Mouse (Mus musculus) neural tube, embryonic 14.5 days (tissue): ENCODE data around the gene Olfr432. TPM values are rescaled to one million over a fixed set of nuclear protein-coding genes. Genes with fewer than 3 reads are reported as not detected.
"Not testable (repeated sequence)": the region's sequence is repeated elsewhere in the genome, so short reads cannot be mapped to it uniquely, and the experiment has no call there.

Experiments used
- ATAC-seq: fragments of 200-750 bp; cut with Nextera tagmentation; 2 replicates; pipeline ENCODE4 v1.8.0; 2017; ENCODE audit warnings: low read depth, mild to moderate bottlenecking, moderate TSS enrichment, moderate library complexity
- H3K27ac ChIP-seq: fragments of 300-500 bp; sonication (generic); 2 replicates; pipeline ENCODE4 v1.5.1; 2014; ENCODE audit warnings: low read depth, mild to moderate bottlenecking, control low read depth, low read length, moderate library complexity, mixed read lengths
- H3K27me3 ChIP-seq: fragments of 300-500 bp; sonication (generic); 2 replicates; pipeline ENCODE4 v1.6.1; 2014; ENCODE audit warnings: low read length; ENCODE audit not compliant: control insufficient read depth, insufficient read depth
- H3K36me3 ChIP-seq: fragments of 300-500 bp; sonication (generic); 2 replicates; pipeline ENCODE4 v1.6.1; 2014; ENCODE audit warnings: low read length, mixed read lengths; ENCODE audit not compliant: control insufficient read depth, insufficient read depth
- H3K4me1 ChIP-seq: fragments of 300-500 bp; sonication (generic); 2 replicates; pipeline ENCODE4 v1.6.1; 2014; ENCODE audit warnings: low read length; ENCODE audit not compliant: control insufficient read depth, insufficient read depth
- H3K4me2 ChIP-seq: fragments of 300-500 bp; sonication (generic); 2 replicates; pipeline ENCODE4 v1.6.1; 2014; ENCODE audit warnings: mild to moderate bottlenecking, low read depth, low read length, control low read depth
- H3K4me3 ChIP-seq: fragments of 300-500 bp; sonication (generic); 2 replicates; pipeline ENCODE4 v1.5.1; 2014; ENCODE audit warnings: low read depth, low read length, control low read depth, mixed read lengths
- H3K9ac ChIP-seq: fragments of 300-500 bp; sonication (generic); replicated peaks from 2 replicates; pipeline ENCODE4 v1.6.1; 2014; ENCODE audit warnings: low read depth, mild to moderate bottlenecking, control low read depth, low read length, mixed read lengths
- H3K9me3 ChIP-seq: fragments of 300-500 bp; sonication (generic); 2 replicates; pipeline ENCODE4 v1.6.1; 2016; ENCODE audit warnings: low read length; ENCODE audit not compliant: control insufficient read depth
- WGBS: fragments of 180-500 bp; shearing (Covaris S2); extraction: QIAGEN DNeasy Blood & Tissue Kit; methylation state at CpG from one replicate; pipeline ENCODE4 v1.1.7; 2014; 5-methylcytosine and 5-hydroxymethylcytosine counted together
- polyA plus RNA-seq: library from polyadenylated mRNA; unstranded; fragments of >200 nt; fragmentation: Nextera tagmentation; extraction: Ambion mirVana; gene quantifications from 2 replicates; pipeline ENCODE4 v1.2.1, GENCODE M21; 2014

The Olfr432 gene
- polyA plus RNA-seq, 1 experiment from 2014 or later, result not detected

DNA sequence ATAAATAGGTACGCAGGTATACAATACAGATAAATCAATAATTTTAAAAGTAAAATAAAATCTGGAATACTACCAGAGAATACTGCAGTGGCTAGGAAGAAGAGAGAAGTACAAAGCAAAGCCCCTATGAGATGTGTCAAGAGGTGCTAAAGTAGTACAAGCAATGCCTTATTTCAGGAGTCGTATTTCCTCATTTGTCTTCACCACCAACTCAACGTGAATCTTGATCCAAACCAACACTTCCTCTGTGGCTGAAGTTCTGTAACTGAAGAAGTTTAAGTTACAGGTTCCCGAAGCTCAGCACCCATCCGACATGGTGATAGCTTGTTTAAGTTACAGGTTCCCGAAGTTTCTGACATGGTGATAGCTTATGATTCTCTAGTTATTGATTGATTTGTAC lies 778 bp upstream of the Olfr432 start:
- not testable (repeated sequence) for ATAC-seq, H3K27ac ChIP-seq, H3K9me3 ChIP-seq, H3K36me3 ChIP-seq, H3K9ac ChIP-seq, H3K4me2 ChIP-seq, H3K4me1 ChIP-seq, H3K4me3 ChIP-seq, H3K27me3 ChIP-seq
- WGBS, result 93% methylated on average over 5 of the region's 6 CpGs

DNA sequence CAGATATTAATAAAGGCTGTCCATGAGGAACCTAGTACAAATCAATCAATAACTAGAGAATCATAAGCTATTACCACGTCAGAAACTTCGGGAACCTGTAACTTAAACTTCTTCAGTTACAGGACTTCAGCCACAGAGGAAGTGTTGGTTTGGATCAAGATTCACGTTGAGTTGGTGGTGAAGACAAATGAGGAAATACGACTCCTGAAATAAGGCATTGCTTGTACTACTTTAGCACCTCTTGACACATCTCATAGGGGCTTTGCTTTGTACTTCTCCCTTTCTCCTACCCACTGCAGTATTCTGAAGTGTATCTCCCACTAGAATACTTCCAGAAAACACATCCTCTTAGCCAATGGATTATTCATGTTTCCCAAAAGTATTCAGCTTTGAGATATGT lies 352 bp downstream of the Olfr432 start:
- not testable (repeated sequence) for H3K4me3 ChIP-seq, H3K4me1 ChIP-seq, H3K36me3 ChIP-seq, ATAC-seq, H3K9me3 ChIP-seq, H3K27me3 ChIP-seq, H3K27ac ChIP-seq, H3K4me2 ChIP-seq, H3K9ac ChIP-seq
- 86% methylated on average over 4 of the region's 4 CpGs for WGBS

DNA sequence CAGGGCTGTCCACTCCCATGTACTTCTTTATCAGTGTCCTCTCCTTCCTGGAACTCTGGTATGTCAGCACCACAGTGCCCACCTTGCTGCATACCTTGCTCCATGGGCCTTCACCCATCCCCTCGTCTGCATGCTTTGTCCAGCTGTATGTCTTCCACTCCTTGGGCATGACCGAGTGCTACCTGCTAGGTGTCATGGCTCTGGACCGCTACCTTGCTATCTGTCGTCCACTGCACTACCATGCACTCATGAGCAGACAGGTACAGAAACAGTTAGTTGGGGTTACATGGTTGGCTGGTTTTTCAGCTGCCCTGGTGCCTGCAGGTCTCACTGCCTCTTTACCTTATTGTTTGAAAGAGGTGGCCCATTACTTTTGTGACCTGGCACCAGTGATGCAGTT lies 1.5 kb downstream of the Olfr432 start:
- ATAC-seq, result no peak
- no peak overlapping the region for H3K4me3 ChIP-seq
- H3K27ac ChIP-seq, result no peak overlapping the region
- no peaks in the 10 kb centered on the region for H3K36me3 ChIP-seq
- H3K4me2 ChIP-seq, result no peak overlapping the region
- no peaks in the 10 kb centered on the region for H3K9me3 ChIP-seq
- no peak overlapping the region for H3K9ac ChIP-seq
- 91% methylated on average over 4 of the region's 4 CpGs for WGBS
- no peaks in the 10 kb centered on the region for H3K27me3 ChIP-seq
- no peaks in the 10 kb centered on the region for H3K4me1 ChIP-seq

DNA sequence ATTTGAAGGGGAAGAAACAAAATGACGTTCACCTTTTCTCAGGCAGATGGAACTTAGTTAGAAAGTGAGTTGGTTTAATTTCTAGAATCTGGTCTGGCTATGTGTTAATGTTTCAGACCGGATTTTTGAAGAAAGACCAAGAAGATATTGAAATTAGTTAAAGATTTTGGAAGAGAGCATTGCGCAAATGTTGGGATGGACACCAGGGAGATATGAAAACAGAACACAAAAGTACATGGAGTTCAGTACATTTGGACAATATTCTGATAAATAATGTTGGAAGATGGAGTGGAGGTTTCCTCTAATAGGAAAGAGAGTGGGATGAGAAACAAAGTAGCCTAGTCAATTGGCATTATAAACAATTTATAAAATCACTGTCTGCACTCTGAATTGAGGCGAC lies 2.5 kb downstream of the Olfr432 start:
- 90% methylated on average over 4 of the region's 4 CpGs for WGBS
- ATAC-seq, result no peak
- Histone ChIP-seq H3K4me3 (no peak overlapping the region), H3K4me1 (no peaks in the 10 kb centered on the region), H3K36me3 (no peaks in the 10 kb centered on the region), H3K4me2 (no peak overlapping the region), H3K9me3 (no peaks in the 10 kb centered on the region), H3K9ac (no peak overlapping the region), H3K27me3 (no peaks in the 10 kb centered on the region), H3K27ac (no peak overlapping the region)

DNA sequence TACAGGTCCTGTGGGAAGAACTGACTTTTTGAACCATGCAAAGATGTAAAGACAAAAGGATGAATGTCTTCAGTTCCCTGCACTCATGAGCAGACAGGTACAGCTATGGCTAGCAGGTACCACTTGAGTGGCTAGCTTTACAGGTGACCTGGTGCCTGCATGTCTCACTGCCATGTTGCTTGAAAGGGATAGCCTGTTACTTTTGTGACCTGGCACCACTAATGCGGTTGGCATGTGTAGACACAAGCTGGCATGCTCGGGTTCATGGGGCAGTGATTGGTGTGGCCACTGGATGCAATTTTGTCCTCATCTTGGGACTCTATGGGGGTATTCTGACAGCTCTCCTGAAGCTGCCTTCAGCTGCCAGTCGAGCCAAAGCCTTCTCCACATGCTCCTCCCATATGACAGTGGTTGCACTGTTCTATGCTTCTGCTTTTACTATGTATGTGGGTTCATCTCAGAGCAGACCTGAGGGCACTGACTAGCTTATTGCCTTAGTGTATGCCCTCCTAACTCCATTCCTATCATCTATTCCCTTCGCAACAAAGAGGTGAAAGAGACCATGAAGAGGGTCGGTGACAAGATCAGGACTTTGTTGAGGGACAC lies 3.0 kb downstream of the Olfr432 start:
- H3K4me1 ChIP-seq, result no peaks in the 10 kb centered on the region
- no peak overlapping the region for H3K9ac ChIP-seq
- H3K4me3 ChIP-seq, result no peak overlapping the region
- H3K4me2 ChIP-seq, result no peak overlapping the region
- 93% methylated on average over 5 of the region's 5 CpGs for WGBS
- no peak overlapping the region for H3K27ac ChIP-seq
- no peaks in the 10 kb centered on the region for H3K9me3 ChIP-seq
- no peaks in the 10 kb centered on the region for H3K27me3 ChIP-seq
- H3K36me3 ChIP-seq, result no peaks in the 10 kb centered on the region
- no peak for ATAC-seq

DNA sequence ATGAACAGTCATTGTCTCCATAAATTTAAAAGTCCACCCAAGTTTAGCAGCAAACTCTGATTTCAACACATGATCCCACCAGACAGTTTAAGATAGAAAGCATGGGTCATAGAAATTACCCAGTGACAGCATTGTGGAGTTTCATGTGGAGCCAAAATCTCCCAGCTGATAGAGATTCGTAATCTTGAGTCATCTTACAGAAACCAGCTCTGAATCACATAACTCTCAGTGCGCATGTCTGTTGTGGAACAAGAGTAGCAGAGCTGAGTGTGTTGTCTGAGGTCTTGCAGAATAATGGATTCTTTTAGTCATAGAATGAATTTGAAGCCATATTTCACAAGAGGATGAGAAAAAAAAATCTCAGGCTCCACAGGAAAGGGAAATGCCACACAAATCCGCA lies 4.0 kb downstream of the Olfr432 start:
- Histone ChIP-seq H3K9me3 (no peaks in the 10 kb centered on the region), H3K9ac (no peak overlapping the region), H3K36me3 (no peaks in the 10 kb centered on the region), H3K4me1 (no peaks in the 10 kb centered on the region), H3K27ac (no peak overlapping the region), H3K27me3 (no peaks in the 10 kb centered on the region), H3K4me2 (no peak overlapping the region), H3K4me3 (no peak overlapping the region)
- no peak for ATAC-seq
- WGBS, result 89% methylated on average over 3 of the region's 3 CpGs

DNA sequence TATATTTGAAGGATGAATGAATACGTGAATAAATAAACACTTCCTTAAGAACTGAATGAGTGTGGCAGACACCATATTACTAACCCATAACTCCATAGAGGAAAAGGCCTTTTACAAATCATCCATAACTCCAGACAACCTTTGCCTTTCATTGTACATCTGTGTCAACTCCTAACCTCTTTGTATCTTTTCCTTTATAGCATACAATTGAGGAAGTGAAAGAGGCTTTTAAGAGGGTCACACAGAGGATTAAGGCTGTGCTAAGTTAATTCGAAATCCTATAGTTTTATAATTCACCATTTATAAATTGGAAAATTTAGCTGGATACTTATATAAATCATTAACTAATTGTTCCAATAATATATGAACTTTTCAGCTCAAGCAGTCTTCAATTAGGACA lies 6.2 kb downstream of the Olfr432 start:
- H3K9ac ChIP-seq, result no peak overlapping the region
- H3K27ac ChIP-seq, result no peak overlapping the region
- no peak overlapping the region for H3K4me2 ChIP-seq
- H3K4me3 ChIP-seq, result no peak overlapping the region
- H3K27me3 ChIP-seq, result no peaks in the 10 kb centered on the region
- ATAC-seq, result no peak
- H3K36me3 ChIP-seq, result no peaks in the 10 kb centered on the region
- WGBS, result 78% methylated on average over 2 of the region's 2 CpGs
- H3K4me1 ChIP-seq, result no peaks in the 10 kb centered on the region
- H3K9me3 ChIP-seq, result no peaks in the 10 kb centered on the region

DNA sequence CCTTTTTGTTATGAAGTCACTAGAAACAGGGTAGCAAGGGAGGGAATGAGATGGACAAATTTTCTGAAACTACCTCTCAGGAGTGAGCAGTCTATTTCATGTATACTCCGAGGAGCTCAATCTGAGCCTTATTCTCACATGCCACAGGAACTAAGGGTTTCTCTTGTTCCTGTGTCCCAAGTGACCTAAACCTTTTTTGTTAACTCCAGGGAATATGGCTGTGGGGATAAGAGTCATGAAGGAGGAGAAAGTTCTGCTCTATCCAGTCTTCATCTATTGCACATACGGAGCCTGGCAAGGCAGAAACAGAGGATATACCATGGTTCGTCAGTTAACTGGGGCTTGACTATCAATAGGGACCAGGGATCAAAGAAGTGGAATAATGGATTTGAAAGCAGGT lies 17.3 kb downstream of the Olfr432 start, which contains the start of gene Olfr430:
Gene Olfr430, plus strand, starts transcription at position 301 of the 400 bp plus-strand sequence.
- Histone ChIP-seq H3K4me3 (no peak within 1 kb of the TSS), H3K27me3 (no peaks in the 10 kb centered on the region), H3K9me3 (no peaks in the 10 kb centered on the region), H3K36me3 (no peaks in the 10 kb centered on the region), H3K4me1 (no peaks in the 10 kb centered on the region), H3K9ac (no peak within 1 kb of the TSS), H3K27ac (no peak within 1 kb of the TSS), H3K4me2 (no peak within 1 kb of the TSS)
- WGBS, result 90% methylated on average over 3 of the region's 3 CpGs
- no peak for ATAC-seq

DNA sequence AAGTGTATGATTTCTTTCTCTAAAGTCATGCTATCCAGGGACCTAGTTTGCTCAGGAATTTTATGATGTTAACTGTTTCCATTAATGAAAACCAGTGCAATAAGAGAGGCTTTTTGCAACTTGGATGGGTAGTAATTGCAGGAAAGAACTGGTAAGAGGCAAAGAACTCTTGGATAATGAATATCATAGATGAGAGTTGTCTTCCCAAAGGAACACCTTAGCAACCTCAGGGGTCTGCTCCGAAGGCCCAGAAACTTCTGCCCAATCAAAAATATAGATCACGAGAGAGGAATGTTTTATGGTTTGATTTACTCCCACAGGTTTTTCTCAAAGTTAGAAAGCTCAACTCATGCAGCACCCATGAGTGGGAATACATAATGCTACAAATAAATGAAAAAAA lies 35.0 kb downstream of the Olfr432 start, which contains the start of gene Olfr429:
Gene Olfr429, plus strand, starts transcription at position 301 of the 400 bp plus-strand sequence.
- 95% methylated on average over 2 of the region's 2 CpGs for WGBS
- no peak within 1 kb of the TSS for H3K9ac ChIP-seq
- H3K27me3 ChIP-seq, result no peaks in the 10 kb centered on the region
- no peak for ATAC-seq
- no peaks in the 10 kb centered on the region for H3K36me3 ChIP-seq
- H3K27ac ChIP-seq, result no peak within 1 kb of the TSS
- no peak within 1 kb of the TSS for H3K4me2 ChIP-seq
- H3K4me3 ChIP-seq, result no peak within 1 kb of the TSS
- H3K4me1 ChIP-seq, result no peaks in the 10 kb centered on the region
- no peaks in the 10 kb centered on the region for H3K9me3 ChIP-seq
